Mouse (Mus musculus): ENCODE measurements around the gene Mfsd11.

Gene Mfsd11

GRCm38 (mm10) chr11:116882446-116882845, 30.2 kb downstream of the Mfsd11 start:
- no peak for DNase-seq (ENCODE audit: low read depth)

- DNase-seq (ENCODE audit: low read depth): no peak
These were observed 31.8 kb downstream of the Mfsd11 start for GRCm38 (mm10) chr11:116884061-116884460.

- peak; percentile 75 for DNase-seq (ENCODE audit: low read depth)
These were observed 33.3 kb downstream of the Mfsd11 start for GRCm38 (mm10) chr11:116885275-116886151.

GRCm38 (mm10) chr11:116887136-116887535, 34.9 kb downstream of the Mfsd11 start:
- no peak for DNase-seq (ENCODE audit: low read depth)

GRCm38 (mm10) chr11:116893532-116894442, 41.5 kb downstream of the Mfsd11 start:
- peak; percentile 21 for DNase-seq (ENCODE audit: low read depth)

GRCm38 (mm10) chr11:116895402-116895801, 43.2 kb downstream of the Mfsd11 start:
- DNase-seq (ENCODE audit: low read depth): no peak

- no peak for DNase-seq (ENCODE audit: low read depth)
These were observed 47.0 kb downstream of the Mfsd11 start for GRCm38 (mm10) chr11:116899247-116899646.

- peak; percentile 24 for DNase-seq (ENCODE audit: low read depth)
These were observed 50.3 kb downstream of the Mfsd11 start for GRCm38 (mm10) chr11:116902588-116902987.

GRCm38 (mm10) chr11:116905741-116906456, 53.7 kb downstream of the Mfsd11 start:
- no peak for DNase-seq (ENCODE audit: low read depth)

GRCm38 (mm10) chr11:116913573-116913972, 61.3 kb downstream of the Mfsd11 start:
- DNase-seq (ENCODE audit: low read depth): no peak

- DNase-seq (ENCODE audit: low read depth): no peak
These were observed 62.1 kb downstream of the Mfsd11 start for GRCm38 (mm10) chr11:116914267-116914885.

GRCm38 (mm10) chr11:116915241-116915640, 63.0 kb downstream of the Mfsd11 start:
- no peak for DNase-seq (ENCODE audit: low read depth)

GRCm38 (mm10) chr11:116917361-116917760, 65.1 kb downstream of the Mfsd11 start:
- no peak for DNase-seq (ENCODE audit: low read depth)

- no peak for DNase-seq (ENCODE audit: low read depth)
These were observed 66.3 kb downstream of the Mfsd11 start, which contains the start of gene Mgat5b for GRCm38 (mm10) chr11:116918323-116919185. Gene Mgat5b (plus strand): TSS chr11:116918863.

- DNase-seq (ENCODE audit: low read depth): no peak
These were observed 67.2 kb downstream of the Mfsd11 start for GRCm38 (mm10) chr11:116919186-116920020.

GRCm38 (mm10) chr11:116920746-116921145, 68.5 kb downstream of the Mfsd11 start:
- DNase-seq (ENCODE audit: low read depth): no peak

GRCm38 (mm10) chr11:116922058-116922457, 69.8 kb downstream of the Mfsd11 start:
- DNase-seq (ENCODE audit: low read depth): no peak
